Mouse (Mus musculus) adrenal gland, adult 8-10 months (tissue): ENCODE data around the gene Iqgap1. TPM values are rescaled to one million over a fixed set of nuclear protein-coding genes. Genes with fewer than 3 reads are reported as not detected.

Source experiments
- DNase-seq: peaks from one replicate; pipeline ENCODE4 v3.0.0; 2022
- total RNA-seq, 4 experiments: library from RNA; stranded (reverse); gene quantifications; 2 replicates each; pipeline ENCODE4 v1.2.4; 2022

Iqgap1 gene
- 100 to 1,000 TPM in 2 of 4 experiments, 10 to 100 TPM in 2; 82.6 to 138 (median 109) TPM for total RNA-seq

- DNase-seq, result no peak
Measured at GRCm38 (mm10) chr7:80825843-80826403, at the start of gene Iqgap1. Gene Iqgap1 (minus strand): TSS chr7:80825974.

GRCm38 (mm10) chr7:80873631-80874030 is 47.9 kb upstream of the Iqgap1 start:
- DNase-seq, result no peak

- no peak for DNase-seq
Measured at GRCm38 (mm10) chr7:80873038-80873437, 47.3 kb upstream of the Iqgap1 start.

- DNase-seq, result no peak
Measured at GRCm38 (mm10) chr7:80868686-80869085, 42.9 kb upstream of the Iqgap1 start.

- no peak for DNase-seq
Measured at GRCm38 (mm10) chr7:80866514-80867147, 40.9 kb upstream of the Iqgap1 start.

- DNase-seq, result no peak
Measured at GRCm38 (mm10) chr7:80865521-80865920, 39.7 kb upstream of the Iqgap1 start.

- no peak for DNase-seq
Measured at GRCm38 (mm10) chr7:80864831-80865230, 39.1 kb upstream of the Iqgap1 start.

- no peak for DNase-seq
Measured at GRCm38 (mm10) chr7:80864151-80864550, 38.4 kb upstream of the Iqgap1 start.

GRCm38 (mm10) chr7:80863520-80863919 is 37.7 kb upstream of the Iqgap1 start:
- DNase-seq, result no peak

GRCm38 (mm10) chr7:80862475-80862874 is 36.7 kb upstream of the Iqgap1 start:
- no peak for DNase-seq

- peak; percentile 91 for DNase-seq
Measured at GRCm38 (mm10) chr7:80860729-80861274, 35.0 kb upstream of the Iqgap1 start, which contains the start of gene Zscan2. Gene Zscan2 (plus strand): TSS chr7:80860920.

- peak; percentile 71 for DNase-seq
Measured at GRCm38 (mm10) chr7:80860227-80860626, 34.5 kb upstream of the Iqgap1 start.

- peak; percentile 59 for DNase-seq
Measured at GRCm38 (mm10) chr7:80857181-80857580, 31.4 kb upstream of the Iqgap1 start.

- no peak for DNase-seq
Measured at GRCm38 (mm10) chr7:80855316-80855715, 29.5 kb upstream of the Iqgap1 start.

GRCm38 (mm10) chr7:80853218-80853617 is 27.4 kb upstream of the Iqgap1 start:
- DNase-seq, result no peak

GRCm38 (mm10) chr7:80850520-80850919 is 24.7 kb upstream of the Iqgap1 start:
- DNase-seq, result no peak

- DNase-seq, result no peak
Measured at GRCm38 (mm10) chr7:80849710-80850109, 23.9 kb upstream of the Iqgap1 start.

- no peak for DNase-seq
Measured at GRCm38 (mm10) chr7:80849267-80849666, 23.5 kb upstream of the Iqgap1 start.

- no peak for DNase-seq
Measured at GRCm38 (mm10) chr7:80846709-80847108, 20.9 kb upstream of the Iqgap1 start.

- no peak for DNase-seq
Measured at GRCm38 (mm10) chr7:80846280-80846678, 20.5 kb upstream of the Iqgap1 start.

GRCm38 (mm10) chr7:80845621-80846279 is 20.0 kb upstream of the Iqgap1 start:
- DNase-seq, result no peak

GRCm38 (mm10) chr7:80844691-80845090 is 18.9 kb upstream of the Iqgap1 start:
- no peak for DNase-seq

GRCm38 (mm10) chr7:80843910-80844640 is 18.3 kb upstream of the Iqgap1 start:
- no peak for DNase-seq
